Mouse (Mus musculus): Measurements from ENCODE around the gene Plppr3. TPM values are rescaled to one million over a fixed set of nuclear protein-coding genes. Genes with fewer than 3 reads are reported as not detected.

Gene Plppr3
- total and polyA plus RNA-seq, 3 experiments, result 0.85 to 6.2 TPM; not detected in 1

DNA sequence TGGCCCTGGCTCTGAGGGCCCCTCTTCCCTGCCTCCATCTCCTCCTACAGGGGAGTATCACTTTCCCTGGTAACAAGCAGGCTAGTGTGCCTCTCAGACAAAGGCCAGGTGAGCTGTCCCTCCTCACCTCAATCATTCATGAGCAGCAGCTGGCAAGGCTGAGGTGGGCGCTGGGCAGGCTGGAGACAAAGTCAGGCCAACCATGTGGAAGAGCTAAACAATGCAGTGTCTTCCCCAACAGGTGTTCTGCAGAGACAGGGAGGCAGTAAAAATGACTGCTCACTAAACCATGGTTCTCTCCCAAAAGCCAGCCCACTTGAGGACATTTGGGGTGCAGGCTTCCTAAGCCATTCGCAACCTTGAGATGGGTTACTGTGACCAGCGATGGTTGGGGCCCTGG lies 22.8 kb downstream of the Plppr3 start:
- H3K27ac ChIP-seq (ENCODE audit: control insufficient read depth, low read depth, low read length), result no peak overlapping the region
- H3K4me1 ChIP-seq (ENCODE audit: control insufficient read depth in 1 of 2, insufficient read depth in 2 of 2, low read length in 2 of 2), result peaks cover 3 to 25% of the 10 kb centered on the region in 2 experiments
- no peaks in the 10 kb centered on the region for H3K27me3 ChIP-seq (ENCODE audit: control insufficient read depth in 1 of 2, insufficient read depth in 2 of 2, low read length in 2 of 2)
- DNase-seq (ENCODE audit: low read depth, low spot score), result no peak
- peak overlapping the region; percentile 85 for H3K9ac ChIP-seq (ENCODE audit: control insufficient read depth, low read depth, low read length, poor library complexity, severe bottlenecking)
- no peaks in the 10 kb centered on the region for H3K9me3 ChIP-seq (replicated peaks; ENCODE audit: insufficient read depth, low read length)
- TF ChIP-seq ETS1 (IDR thresholded peaks at IDR 0.05; ENCODE audit: low read depth, low read length), result no peak
- no peak for TF ChIP-seq CTCF (IDR thresholded peaks at IDR 0.05 in 2 of 3, conservative IDR thresholded peaks at IDR 0.05 in 1 of 3; ENCODE audit: control insufficient read depth in 1 of 3, insufficient read depth in 1 of 3, low read depth in 2 of 3, low read length in 3 of 3, poor library complexity in 1 of 3, severe bottlenecking in 1 of 3)
- TF ChIP-seq TCF12 (IDR thresholded peaks at IDR 0.05; ENCODE audit: low read depth, low read length), result no peak
- TF ChIP-seq MAFK (IDR thresholded peaks at IDR 0.05; ENCODE audit: borderline replicate concordance, low read depth, low read length), result no peak
- no peak for TF ChIP-seq MAZ (IDR thresholded peaks at IDR 0.05; ENCODE audit: low read depth, low read length)
- TF ChIP-seq MYC (IDR thresholded peaks at IDR 0.05; ENCODE audit: low read depth, low read length), result no peak
- TF ChIP-seq MAX (IDR thresholded peaks at IDR 0.05; ENCODE audit: low read length), result no peak
- no peak for TF ChIP-seq NRF1 (IDR thresholded peaks at IDR 0.05; ENCODE audit: insufficient read depth, low read depth, low read length, poor library complexity, severe bottlenecking)
- TF ChIP-seq E2F4 (IDR thresholded peaks at IDR 0.05; ENCODE audit: borderline replicate concordance, low read depth, low read length), result no peak
- no peak overlapping the region for H3K4me3 ChIP-seq (ENCODE audit: control insufficient read depth in 1 of 2, insufficient read depth in 1 of 2, low read depth in 2 of 2, low read length in 2 of 2)
- peaks cover 1 to 16% of the 10 kb centered on the region in 2 experiments; a peak in 3 of 4 replicates for H3K36me3 ChIP-seq (ENCODE audit: control insufficient read depth in 1 of 2, insufficient read depth in 2 of 2, low read length in 2 of 2)
- peaks cover 39% of the 10 kb centered on the region for H3K79me2 ChIP-seq (ENCODE audit: control insufficient read depth, insufficient read depth, low read length, poor library complexity)

DNA sequence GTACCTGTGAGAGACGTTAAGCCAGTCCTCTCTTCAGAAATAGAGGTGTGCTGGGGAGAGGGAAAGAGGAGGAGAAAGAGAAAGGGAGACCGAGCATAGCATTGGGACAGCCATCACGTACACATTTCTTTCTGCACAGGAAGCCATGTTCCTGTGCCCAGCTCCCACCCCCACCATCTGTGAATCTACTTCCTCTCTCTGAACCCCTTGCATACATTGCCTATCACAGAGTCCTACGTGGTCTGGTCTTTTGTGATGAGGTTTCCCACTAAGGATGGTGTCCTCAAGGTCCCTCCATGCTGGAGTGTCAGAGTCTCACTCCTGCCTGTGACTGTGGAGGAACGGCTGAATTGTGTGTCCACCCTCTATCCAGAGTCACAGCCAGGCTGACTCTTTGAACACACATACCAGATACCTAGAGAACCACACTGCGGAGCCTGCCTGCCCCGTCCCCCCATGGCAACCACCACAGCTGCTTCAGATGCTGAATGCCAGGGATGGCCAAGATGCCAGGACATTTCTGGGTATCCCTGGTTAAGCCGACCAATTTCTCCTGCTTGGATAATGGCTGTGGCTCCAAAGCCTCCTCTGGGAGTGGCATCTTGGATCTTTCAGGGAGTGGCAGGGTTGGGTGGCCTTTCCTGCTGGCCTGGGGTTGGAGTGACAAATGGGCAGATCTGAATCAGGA lies 24.3 kb downstream of the Plppr3 start:
- Histone ChIP-seq H3K27ac (ENCODE audit: control insufficient read depth, low read depth, low read length) (0 out of 2 replicates have a peak overlapping the region, but pooled peaks have one; percentile 4), H3K9ac (ENCODE audit: control insufficient read depth, low read depth, low read length, poor library complexity, severe bottlenecking) (peak overlapping the region; percentile 7; the same call in 1 of the 2 replicates), H3K36me3 (ENCODE audit: control insufficient read depth in 1 of 2, insufficient read depth in 2 of 2, low read length in 2 of 2) (peaks cover 0 to 13% of the 10 kb centered on the region in 2 experiments; a peak in 1 of 4 replicates), H3K4me1 (ENCODE audit: control insufficient read depth in 1 of 2, insufficient read depth in 2 of 2, low read length in 2 of 2) (peaks cover 3 to 25% of the 10 kb centered on the region in 2 experiments), H3K4me3 (ENCODE audit: control insufficient read depth in 1 of 2, insufficient read depth in 1 of 2, low read depth in 2 of 2, low read length in 2 of 2) (no peak overlapping the region), H3K27me3 (ENCODE audit: control insufficient read depth in 1 of 2, insufficient read depth in 2 of 2, low read length in 2 of 2) (no peaks in the 10 kb centered on the region), H3K79me2 (ENCODE audit: control insufficient read depth, insufficient read depth, low read length, poor library complexity) (peaks cover 23% of the 10 kb centered on the region), H3K9me3 (replicated peaks; ENCODE audit: insufficient read depth, low read length) (no peaks in the 10 kb centered on the region)
- DNase-seq (ENCODE audit: low read depth, low spot score), result peak; percentile 64
- TF ChIP-seq CHD2 (IDR thresholded peaks at IDR 0.05; ENCODE audit: low read length), result no peak
- peak; percentile 54; the same call in 1 of the 2 replicates for TF ChIP-seq MYC (IDR thresholded peaks at IDR 0.05; ENCODE audit: low read depth, low read length)
- TF ChIP-seq KAT2A (conservative IDR thresholded peaks at IDR 0.05; ENCODE audit: low read depth, low read length), result no peak
- no peak for TF ChIP-seq MXI1 (IDR thresholded peaks at IDR 0.05; ENCODE audit: low read depth, low read length)
- TF ChIP-seq RAD21 (IDR thresholded peaks at IDR 0.05; ENCODE audit: low read depth, low read length), result no peak
- peak; percentile 29; the same call in 1 of the 2 replicates for TF ChIP-seq TAL1 (IDR thresholded peaks at IDR 0.05; ENCODE audit: low read length)
- peak; percentile 57; the same call in 1 of the 2 replicates for TF ChIP-seq ZNF384 (IDR thresholded peaks at IDR 0.05; ENCODE audit: low read depth, low read length)
- no peak for TF ChIP-seq USF2 (IDR thresholded peaks at IDR 0.05; ENCODE audit: borderline replicate concordance in 1 of 2, insufficient read depth in 1 of 2, low read depth in 1 of 2, low read length in 2 of 2)
- peak in 1 of 2 experiments; percentile 48; a peak in 1 of 4 replicates for TF ChIP-seq POLR2A (IDR thresholded peaks at IDR 0.05; ENCODE audit: control insufficient read depth in 1 of 2, insufficient read depth in 1 of 2, low read depth in 1 of 2, low read length in 2 of 2, poor library complexity in 1 of 2)
- TF ChIP-seq HCFC1 (IDR thresholded peaks at IDR 0.05; ENCODE audit: low read depth, low read length), result 0 out of 2 replicates have a peak, but pooled peaks have one; percentile 28
- peak; percentile 38; the same call in 1 of the 2 replicates for TF ChIP-seq NELFE (IDR thresholded peaks at IDR 0.05; ENCODE audit: low read depth, low read length)
- no peak; the same call in 1 of the 2 replicates for TF ChIP-seq SIN3A (IDR thresholded peaks at IDR 0.05; ENCODE audit: low read length)
- TF ChIP-seq ELF1 (IDR thresholded peaks at IDR 0.05; ENCODE audit: low read depth, low read length), result 0 out of 2 replicates have a peak, but pooled peaks have one; percentile 31
- no peak for TF ChIP-seq CHD1 (IDR thresholded peaks at IDR 0.05; ENCODE audit: low read depth, low read length)

Data from MEL (cell line).